Mouse (Mus musculus): ENCODE measurements around the gene Fance. TPM values are rescaled to one million over a fixed set of nuclear protein-coding genes. Genes with fewer than 3 reads are reported as not detected.

Fance gene
- total RNA-seq (2023) = 28.3 TPM

DNA sequence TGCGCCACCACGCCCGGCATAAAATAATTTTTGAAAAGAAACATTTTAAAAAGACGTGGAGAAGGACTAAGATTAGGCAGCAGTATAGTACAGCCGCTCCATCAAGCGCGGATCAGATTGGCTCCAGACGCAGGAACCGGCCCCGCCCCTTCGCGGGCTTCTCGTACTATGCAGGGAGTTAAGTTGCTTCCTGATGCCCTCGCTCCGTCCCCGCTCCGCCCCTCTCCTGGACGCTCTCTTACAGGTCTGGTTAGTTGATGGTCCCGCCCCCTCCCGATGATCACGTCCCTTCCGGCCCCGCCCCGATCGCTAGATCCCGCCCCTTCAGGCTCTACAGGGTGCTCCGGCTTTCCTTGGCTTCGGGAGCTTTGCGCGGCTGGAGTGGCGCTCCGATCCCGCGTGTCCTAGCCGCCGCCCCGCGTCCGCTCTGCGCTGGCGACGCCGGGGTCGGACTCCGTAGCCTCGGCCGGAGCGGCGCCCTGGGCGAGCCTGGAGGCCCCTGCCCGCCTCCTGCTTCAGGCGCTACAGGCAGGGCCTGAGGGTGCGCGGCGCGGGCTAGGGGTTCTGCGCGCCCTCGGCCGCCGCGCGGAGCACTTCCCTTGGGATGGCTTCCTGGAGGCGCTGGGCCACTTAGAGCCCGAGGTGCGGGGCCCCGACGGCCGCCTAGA, at the start of gene Fance:
Gene Fance (plus strand): TSS at position 308 of the 668 bp plus-strand sequence.

GRCm38 (mm10) chr17:28328366-28328928, 15.1 kb downstream of the Fance start, which contains the start of gene Rpl10a:
Gene Rpl10a, plus strand, starts transcription at chr17:28328471.

DNA sequence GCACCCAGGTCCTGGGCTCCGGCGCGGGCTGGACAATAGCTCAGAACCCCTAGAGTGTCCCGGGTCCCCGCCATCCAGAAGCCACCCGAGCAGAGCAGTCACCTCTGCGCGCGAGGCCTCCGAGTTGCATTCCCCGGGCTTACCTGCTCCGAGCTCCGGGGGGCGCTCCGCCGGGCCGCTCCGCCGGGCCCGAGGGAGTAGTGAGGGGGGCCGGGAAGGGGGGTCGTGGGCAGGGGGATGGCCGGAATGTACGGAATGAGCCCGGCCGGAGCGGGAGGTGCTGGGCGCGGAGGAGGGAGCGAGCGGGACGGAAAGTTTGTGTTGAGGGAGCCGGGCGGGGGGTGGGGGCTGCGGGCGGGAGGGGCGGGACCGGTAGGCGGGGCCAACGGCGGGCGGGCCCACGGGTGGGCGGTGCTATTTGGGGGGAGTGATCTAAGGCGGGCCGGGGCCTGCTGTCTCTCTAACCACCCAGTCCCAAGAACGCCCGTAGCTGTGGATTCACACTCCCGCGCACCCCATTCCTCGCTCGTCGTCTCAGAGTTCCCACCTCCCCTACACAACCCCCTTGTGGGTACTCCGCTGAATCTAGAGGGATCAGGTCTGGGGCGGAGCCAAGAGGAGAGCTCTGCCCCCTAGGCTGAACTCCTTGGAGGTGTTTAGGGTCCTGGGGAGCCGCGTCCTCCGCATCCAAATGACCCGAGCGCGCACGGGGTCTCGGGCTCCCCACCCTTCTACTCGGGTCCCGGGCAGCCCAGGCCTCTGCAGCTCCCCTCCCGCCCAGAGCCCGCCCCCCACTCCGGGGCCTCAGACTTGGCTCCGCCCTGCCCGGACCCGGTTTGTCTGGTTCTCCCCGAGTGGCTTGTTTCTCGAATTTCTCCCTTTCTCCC, 37.4 kb downstream of the Fance start, which contains the start of gene Tead3:
Gene Tead3 (minus strand): TSS at position 352 of the 887 bp plus-strand sequence.

GRCm38 (mm10) chr17:28365122-28365521, 51.8 kb downstream of the Fance start, which contains the start of gene Tulp1:
Gene Tulp1, minus strand, starts transcription at chr17:28365222.

Other genes starting within 250 kb of the Fance start
- 2.3 TPM for gene Tcp11, start 232.9 kb upstream of the Fance start, total RNA-seq (2023)
- gene Scube3, start 171.4 kb upstream of the Fance start, total RNA-seq (2023) = not detected
- gene Zfp523, start 136.4 kb upstream of the Fance start, total RNA-seq (2023) = 12.6 TPM
- gene Def6, start 105.7 kb upstream of the Fance start, total RNA-seq (2023) = 150 TPM
- gene Ppard, start 80.8 kb upstream of the Fance start, total RNA-seq (2023) = 29.0 TPM
- gene Rpl10a, start 15.0 kb downstream of the Fance start, total RNA-seq (2023) = 1,978 TPM
- 0.67 TPM for gene Tead3, start 37.3 kb downstream of the Fance start, total RNA-seq (2023)
- not detected for gene Tulp1, start 51.7 kb downstream of the Fance start, total RNA-seq (2023)
- gene Fkbp5, start 204.0 kb downstream of the Fance start, total RNA-seq (2023) = 24.7 TPM
- 0.44 TPM for gene Armc12, start 217.3 kb downstream of the Fance start, total RNA-seq (2023)
- not detected for gene Clpsl2, start 235.9 kb downstream of the Fance start, total RNA-seq (2023)
- gene Clps, start 247.2 kb downstream of the Fance start, total RNA-seq (2023) = 1.3 TPM